Mouse (Mus musculus): ENCODE measurements at regions not wholly inside any gene's neighbourhood (a gene's known extent, or its start where the extent isn't known, plus 50 kb on each side); places are given as distances from the start of the nearest gene placed in this dataset.

GRCm38 (mm10) chr1:194208034-194209000 lies 409.7 kb upstream of the Plxna2 start:
- DNase-seq (ENCODE audit: low read depth) = no peak

- DNase-seq (ENCODE audit: low read depth) = no peak
These were observed 420.5 kb upstream of the Plxna2 start for GRCm38 (mm10) chr1:194197516-194197915.

- DNase-seq (ENCODE audit: low read depth) = no peak
These were observed 435.7 kb upstream of the Plxna2 start for GRCm38 (mm10) chr1:194182293-194182692.

- no peak for DNase-seq (ENCODE audit: low read depth)
These were observed 456.5 kb upstream of the Plxna2 start for GRCm38 (mm10) chr1:194161469-194161868.

GRCm38 (mm10) chr1:194160761-194161461 lies 457.1 kb upstream of the Plxna2 start:
- DNase-seq (ENCODE audit: low read depth) = no peak

GRCm38 (mm10) chr1:194157268-194157667 lies 460.8 kb upstream of the Plxna2 start:
- DNase-seq (ENCODE audit: low read depth) = no peak

GRCm38 (mm10) chr1:194148416-194149364 lies 469.3 kb upstream of the Plxna2 start:
- DNase-seq (ENCODE audit: low read depth) = no peak

GRCm38 (mm10) chr1:194117631-194118360 lies 500.2 kb upstream of the Plxna2 start:
- DNase-seq (ENCODE audit: low read depth) = no peak

- no peak for DNase-seq (ENCODE audit: low read depth)
These were observed 503.6 kb upstream of the Plxna2 start for GRCm38 (mm10) chr1:194114399-194114798.

GRCm38 (mm10) chr1:194111931-194112330 lies 506.1 kb upstream of the Plxna2 start:
- no peak for DNase-seq (ENCODE audit: low read depth)

- DNase-seq (ENCODE audit: low read depth) = no peak
These were observed 508.6 kb upstream of the Plxna2 start for GRCm38 (mm10) chr1:194109172-194110071.

- no peak for DNase-seq (ENCODE audit: low read depth)
These were observed 509.9 kb upstream of the Plxna2 start for GRCm38 (mm10) chr1:194108132-194108531.

GRCm38 (mm10) chr1:194107271-194107938 lies 510.6 kb upstream of the Plxna2 start:
- no peak for DNase-seq (ENCODE audit: low read depth)

GRCm38 (mm10) chr1:194089918-194090548 lies 528.0 kb upstream of the Plxna2 start:
- DNase-seq (ENCODE audit: low read depth) = no peak

GRCm38 (mm10) chr1:194058512-194058911 lies 559.5 kb upstream of the Plxna2 start:
- DNase-seq (ENCODE audit: low read depth) = no peak

GRCm38 (mm10) chr1:194056544-194056943 lies 561.5 kb upstream of the Plxna2 start:
- DNase-seq (ENCODE audit: low read depth) = no peak

- no peak for DNase-seq (ENCODE audit: low read depth)
These were observed 568.2 kb upstream of the Plxna2 start for GRCm38 (mm10) chr1:194049746-194050351.
